Mouse (Mus musculus): ENCODE data around the gene Six1. TPM values are rescaled to one million over a fixed set of nuclear protein-coding genes. Genes with fewer than 3 reads are reported as not detected.
"Not testable (repeated sequence)": the region's sequence is repeated elsewhere in the genome, so short reads cannot be mapped to it uniquely, and the experiment has no call there.

The Six1 gene
- 19.9 TPM for polyA plus RNA-seq (2021)

GRCm38 (mm10) chr12:73053668-73054241, at the start of gene Six1:
Gene Six1, minus strand, starts transcription at chr12:73053887.
- POLR2A ChIA-PET, result interaction anchor here (0.5 to 0.9 kb wide), 3 partner anchors 34 to 97 kb away, joined by 3 to 4 read pairs (median 3); partner anchors contain the start of gene Six4
- DNase-seq (ENCODE audit: low read depth, low spot score) (peak; percentile 37), ATAC-seq (peak; percentile 98)
- in situ Hi-C loops (cut with MboI; ENCODE audit: low pct_unique_long_range_greater_than_20kb), result loop anchor here (10.0 kb wide), 1 partner anchor 151 kb away; no protein-coding TSS in a partner anchor
- CTCF ChIA-PET, result no interaction called here
- TF ChIP-seq CTCF (IDR thresholded peaks at IDR 0.05), result no peak
- H3K27me3 ChIP-seq, result peaks cover 5% of the 10 kb centered on the region

- no peak for TF ChIP-seq CTCF (IDR thresholded peaks at IDR 0.05)
- ATAC-seq (no peak), DNase-seq (ENCODE audit: low read depth, low spot score) (no peak)
- ChIA-PET CTCF (no interaction called here), POLR2A (no interaction called here)
- H3K27me3 ChIP-seq, result no peaks in the 10 kb centered on the region
- in situ Hi-C loops (cut with MboI; ENCODE audit: low pct_unique_long_range_greater_than_20kb), result no loop called here
These were observed 44.9 kb upstream of the Six1 start for GRCm38 (mm10) chr12:73098593-73098992.

GRCm38 (mm10) chr12:73096177-73096576, 42.5 kb upstream of the Six1 start:
- ATAC-seq; DNase-seq (ENCODE audit: low read depth, low spot score); H3K27me3 ChIP-seq; CTCF ChIA-PET; in situ Hi-C loops (cut with MboI; ENCODE audit: low pct_unique_long_range_greater_than_20kb); POLR2A ChIA-PET: not testable (repeated sequence)

GRCm38 (mm10) chr12:73094605-73095004, 40.9 kb upstream of the Six1 start:
- H3K27me3 ChIP-seq, result no peaks in the 10 kb centered on the region
- in situ Hi-C loops (cut with MboI; ENCODE audit: low pct_unique_long_range_greater_than_20kb), result no loop called here
- POLR2A ChIA-PET, result no interaction called here
- no peak for DNase-seq (ENCODE audit: low read depth, low spot score)
- no peak for ATAC-seq
- no peak for TF ChIP-seq CTCF (IDR thresholded peaks at IDR 0.05)
- CTCF ChIA-PET, result no interaction called here

GRCm38 (mm10) chr12:73094189-73094588, 40.5 kb upstream of the Six1 start:
- no peak for TF ChIP-seq CTCF (IDR thresholded peaks at IDR 0.05)

GRCm38 (mm10) chr12:73090672-73091335, 37.1 kb upstream of the Six1 start:
- no peak for ATAC-seq
- DNase-seq (ENCODE audit: low read depth, low spot score), result no peak
- no peak for TF ChIP-seq CTCF (IDR thresholded peaks at IDR 0.05)
- ChIA-PET CTCF (interaction anchor here (1.1 kb wide), 1 partner anchor 35 kb away, joined by 3 read pairs; no protein-coding TSS in a partner anchor), POLR2A (interaction anchor here (0.6 kb wide), 1 partner anchor 35 kb away, joined by 3 read pairs; no protein-coding TSS in a partner anchor)
- no peaks in the 10 kb centered on the region for H3K27me3 ChIP-seq
- in situ Hi-C loops (cut with MboI; ENCODE audit: low pct_unique_long_range_greater_than_20kb), result no loop called here

More at GRCm38 (mm10) chr12:73094189-73094588, 40.5 kb upstream of the Six1 start:
- in situ Hi-C loops (cut with MboI; ENCODE audit: low pct_unique_long_range_greater_than_20kb), result no loop called here
- ChIA-PET POLR2A (no interaction called here), CTCF (no interaction called here)
- ATAC-seq, result no peak
- no peaks in the 10 kb centered on the region for H3K27me3 ChIP-seq
- no peak for DNase-seq (ENCODE audit: low read depth, low spot score)

GRCm38 (mm10) chr12:73088911-73089310, 35.2 kb upstream of the Six1 start:
- TF ChIP-seq CTCF (IDR thresholded peaks at IDR 0.05), result no peak
- no peak for ATAC-seq
- ChIA-PET POLR2A (no interaction called here), CTCF (interaction anchor here (1.4 kb wide), 1 partner anchor 9 kb away, joined by 3 read pairs; no protein-coding TSS in a partner anchor)
- in situ Hi-C loops (cut with MboI; ENCODE audit: low pct_unique_long_range_greater_than_20kb), result no loop called here
- no peak for DNase-seq (ENCODE audit: low read depth, low spot score)
- no peaks in the 10 kb centered on the region for H3K27me3 ChIP-seq

- TF ChIP-seq CTCF (IDR thresholded peaks at IDR 0.05), result no peak
- ChIA-PET CTCF (interaction anchor here (1.4 kb wide), 1 partner anchor 9 kb away, joined by 3 read pairs; no protein-coding TSS in a partner anchor), POLR2A (no interaction called here)
- DNase-seq (ENCODE audit: low read depth, low spot score), result no peak
- ATAC-seq, result no peak
- in situ Hi-C loops (cut with MboI; ENCODE audit: low pct_unique_long_range_greater_than_20kb), result no loop called here
- no peaks in the 10 kb centered on the region for H3K27me3 ChIP-seq
These were observed 34.8 kb upstream of the Six1 start for GRCm38 (mm10) chr12:73088500-73088899.

GRCm38 (mm10) chr12:73087086-73087485, 33.4 kb upstream of the Six1 start:
- no peak for ATAC-seq
- TF ChIP-seq CTCF (IDR thresholded peaks at IDR 0.05), result no peak
- in situ Hi-C loops (cut with MboI; ENCODE audit: low pct_unique_long_range_greater_than_20kb), result no loop called here
- ChIA-PET POLR2A (no interaction called here), CTCF (no interaction called here)
- DNase-seq (ENCODE audit: low read depth, low spot score), result no peak
- no peaks in the 10 kb centered on the region for H3K27me3 ChIP-seq

- POLR2A ChIA-PET, result no interaction called here
- no peak for DNase-seq (ENCODE audit: low read depth, low spot score)
- CTCF ChIA-PET, result no interaction called here
- no peak for TF ChIP-seq CTCF (IDR thresholded peaks at IDR 0.05)
- ATAC-seq, result no peak
- in situ Hi-C loops (cut with MboI; ENCODE audit: low pct_unique_long_range_greater_than_20kb), result no loop called here
- no peaks in the 10 kb centered on the region for H3K27me3 ChIP-seq
These were observed 32.3 kb upstream of the Six1 start for GRCm38 (mm10) chr12:73085739-73086630.

GRCm38 (mm10) chr12:73083773-73084172, 30.1 kb upstream of the Six1 start:
- ChIA-PET POLR2A (no interaction called here), CTCF (no interaction called here)
- in situ Hi-C loops (cut with MboI; ENCODE audit: low pct_unique_long_range_greater_than_20kb), result no loop called here
- TF ChIP-seq CTCF (IDR thresholded peaks at IDR 0.05), result no peak
- DNase-seq (ENCODE audit: low read depth, low spot score), result no peak
- H3K27me3 ChIP-seq, result no peaks in the 10 kb centered on the region
- ATAC-seq, result no peak

- CTCF ChIA-PET; POLR2A ChIA-PET; in situ Hi-C loops (cut with MboI; ENCODE audit: low pct_unique_long_range_greater_than_20kb); ATAC-seq; DNase-seq (ENCODE audit: low read depth, low spot score); H3K27me3 ChIP-seq: not testable (repeated sequence)
These were observed 28.1 kb upstream of the Six1 start for GRCm38 (mm10) chr12:73081828-73082227.
